Mouse (Mus musculus): ENCODE results near the gene Otulinl.

DNA sequence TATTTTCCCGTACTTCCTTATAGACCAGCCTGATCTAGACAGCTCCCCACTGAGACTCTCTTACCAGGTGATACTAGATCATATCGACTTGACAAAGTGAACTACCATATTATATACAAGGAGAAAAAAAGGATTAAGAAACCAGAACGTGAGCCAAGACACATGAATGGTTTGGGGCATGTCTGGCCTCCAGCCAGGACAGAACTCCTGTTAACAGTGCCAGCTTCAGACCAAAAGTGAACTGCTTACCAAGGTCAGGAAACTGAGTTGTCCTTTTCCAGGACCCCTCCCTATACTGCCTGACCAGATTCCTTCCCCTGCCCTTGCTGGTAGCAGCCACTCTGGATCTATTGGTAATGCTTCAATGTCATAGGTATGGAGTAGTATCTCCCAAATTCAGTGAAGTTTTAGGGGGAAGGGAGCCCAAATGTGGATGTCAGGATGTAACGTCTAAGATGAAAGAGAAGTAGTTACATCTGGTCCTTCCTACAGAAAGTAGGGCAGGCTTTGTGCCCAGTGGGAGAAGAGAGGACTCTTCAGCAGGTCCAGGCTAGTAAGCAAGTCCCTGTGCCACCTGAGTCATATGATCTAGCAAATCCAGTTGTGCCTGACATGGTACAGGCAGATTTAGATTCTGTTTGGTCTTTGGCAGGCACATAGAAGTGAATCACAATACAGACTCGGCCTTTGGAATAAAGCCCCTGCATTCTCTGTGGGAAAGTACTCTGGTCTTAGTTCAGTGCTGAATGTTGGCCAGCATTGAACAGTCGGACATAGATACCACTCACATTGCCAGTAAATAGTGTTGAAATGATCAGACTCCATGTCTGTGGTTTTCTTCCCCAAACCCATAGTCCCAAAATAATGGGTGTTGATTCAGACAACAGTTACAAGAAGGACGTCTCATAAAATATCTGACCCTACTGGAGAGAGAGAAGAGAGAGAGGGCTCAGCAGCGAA is 47.2 kb downstream of the Otulinl start:
- TF ChIP-seq ZNF384 (IDR thresholded peaks at IDR 0.05; ENCODE audit: low read depth, low read length), result no peak
- no peak for TF ChIP-seq MAFK (IDR thresholded peaks at IDR 0.05; ENCODE audit: insufficient read depth, low read depth, low read length)
